Mouse (Mus musculus) heart, adult 9 months (tissue): Measurements from ENCODE around the gene Coa5.
A peak's percentile ranks its signal among the peaks of the same experiment; 100 is the strongest.

ENCODE experiments used
- DNase-seq, 2 experiments: peaks; one replicate each; pipeline ENCODE4 v3.0.0; 2022; ENCODE audit warnings: low spot score in 2 of 2

The Coa5 gene

GRCm38 (mm10) chr1:37429366-37430296 is at the start of gene Coa5, which contains the start of gene Unc50:
TSS of gene Coa5 (minus strand) at chr1:37430103.
TSS of gene Unc50 (plus strand) at chr1:37430139.
- peak; percentile 95 to 96 for DNase-seq

DNA sequence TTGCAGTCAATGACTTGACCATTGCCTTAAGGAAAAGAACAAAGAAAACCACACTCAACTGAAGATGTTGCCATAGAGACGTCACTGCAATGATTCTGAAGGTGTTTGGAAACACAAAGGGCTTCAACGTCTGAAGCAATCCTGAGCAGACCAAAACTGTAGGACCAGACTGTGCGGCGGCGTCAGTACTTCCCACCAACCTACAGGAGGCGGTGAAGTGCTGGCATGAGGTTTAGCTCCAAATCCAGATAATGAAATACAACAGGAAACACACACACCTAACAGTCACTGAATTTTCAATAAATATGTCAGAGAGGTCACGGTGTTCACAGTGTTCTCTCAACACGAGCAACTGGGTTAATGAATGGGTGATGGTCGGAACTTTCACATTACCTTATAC is 49.2 kb upstream of the Coa5 start:
- DNase-seq, result no peak

- DNase-seq, result no peak
These were observed 48.5 kb upstream of the Coa5 start for GRCm38 (mm10) chr1:37478416-37478815.

- DNase-seq, result peak in 1 of 2 experiments; percentile 19
These were observed 48.0 kb upstream of the Coa5 start for GRCm38 (mm10) chr1:37477928-37478327.

- no peak for DNase-seq
These were observed 47.3 kb upstream of the Coa5 start for GRCm38 (mm10) chr1:37477250-37477649.

DNA sequence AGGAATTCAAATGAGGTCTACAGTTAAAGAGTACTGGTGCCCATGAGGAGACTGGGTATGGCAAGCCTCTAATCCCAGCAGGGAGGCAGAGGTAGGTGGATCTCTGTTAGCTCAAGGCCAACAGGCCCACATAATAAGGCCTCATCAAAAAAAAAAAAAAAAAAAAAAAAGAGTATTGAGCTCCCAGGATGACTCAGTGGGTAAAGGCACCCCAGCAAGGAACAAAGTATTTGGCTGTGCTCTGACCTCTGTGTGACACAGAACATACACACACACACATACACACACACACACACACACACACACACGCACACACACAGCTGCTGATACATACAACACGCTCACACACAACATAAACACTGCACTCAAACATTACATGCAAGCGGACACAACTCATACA is 45.4 kb upstream of the Coa5 start:
- no peak for DNase-seq

DNA sequence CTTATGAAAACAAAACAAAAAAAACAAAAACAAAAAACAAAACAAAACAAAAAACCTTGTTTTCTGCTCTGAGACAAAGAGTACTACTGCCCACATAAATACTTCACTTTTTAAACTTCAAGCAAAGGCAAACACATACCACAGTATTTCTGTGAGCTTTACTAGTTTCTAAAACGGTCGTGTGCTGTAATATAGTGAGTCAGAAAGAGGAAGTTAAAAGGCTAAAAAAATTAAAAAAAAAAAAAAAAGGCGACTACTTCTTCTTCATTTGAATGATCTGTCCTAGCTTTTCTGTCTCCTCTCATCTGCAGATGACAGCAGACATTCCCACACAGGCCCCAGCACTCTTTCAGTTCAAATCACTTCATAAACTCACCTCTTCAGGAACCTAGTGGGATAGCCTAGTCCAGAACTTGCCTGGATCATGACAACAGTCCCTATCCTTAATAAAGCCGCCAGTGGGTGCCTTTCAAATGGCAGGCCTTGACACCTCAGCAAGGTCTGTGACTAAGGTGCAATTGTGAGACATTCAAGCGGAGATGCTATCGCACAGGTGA is 44.8 kb upstream of the Coa5 start:
- DNase-seq, result no peak

- peak in 1 of 2 experiments; percentile 19 for DNase-seq
These were observed 44.1 kb upstream of the Coa5 start for GRCm38 (mm10) chr1:37474046-37474445.

GRCm38 (mm10) chr1:37473251-37473650 is 43.3 kb upstream of the Coa5 start:
- no peak for DNase-seq

- no peak for DNase-seq
These were observed 41.6 kb upstream of the Coa5 start for GRCm38 (mm10) chr1:37471179-37472148.

- no peak for DNase-seq
These were observed 39.1 kb upstream of the Coa5 start for GRCm38 (mm10) chr1:37469007-37469406.

- DNase-seq, result no peak
These were observed 37.9 kb upstream of the Coa5 start for GRCm38 (mm10) chr1:37467806-37468205.

DNA sequence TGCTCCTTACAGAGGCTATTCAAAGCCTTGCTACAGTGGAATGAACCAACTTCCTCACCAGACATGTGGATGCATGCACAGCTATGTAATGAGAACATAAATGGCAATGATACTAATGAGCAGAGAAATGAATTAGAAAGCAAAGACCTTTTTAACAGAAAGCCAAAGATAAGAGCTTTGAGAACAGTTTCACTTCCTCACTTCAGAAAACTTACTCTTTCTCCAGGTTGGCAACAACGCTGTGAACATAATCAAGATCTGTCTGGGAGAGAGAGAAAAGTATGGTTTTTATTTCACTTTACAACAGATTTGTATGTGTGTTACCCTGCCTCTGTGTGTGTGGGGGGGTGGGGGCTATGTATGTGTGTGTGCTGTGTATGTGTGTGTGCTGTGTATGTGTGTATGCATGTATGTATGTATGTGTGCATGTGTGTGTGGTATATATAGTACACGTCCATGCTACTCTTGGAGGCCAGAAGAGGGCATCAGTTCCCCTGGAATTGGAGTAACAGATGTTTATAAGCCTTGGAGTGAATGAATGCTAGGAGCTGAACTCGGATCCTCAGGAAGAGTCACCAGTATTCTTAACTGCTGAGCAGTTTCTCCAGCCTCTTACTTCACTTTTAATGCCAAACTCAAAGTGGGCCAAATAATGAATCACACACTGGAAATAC is 36.6 kb upstream of the Coa5 start:
- no peak for DNase-seq

- DNase-seq, result no peak
These were observed 35.1 kb upstream of the Coa5 start for GRCm38 (mm10) chr1:37464878-37465452.

GRCm38 (mm10) chr1:37457546-37457945 is 27.6 kb upstream of the Coa5 start:
- DNase-seq, result no peak

DNA sequence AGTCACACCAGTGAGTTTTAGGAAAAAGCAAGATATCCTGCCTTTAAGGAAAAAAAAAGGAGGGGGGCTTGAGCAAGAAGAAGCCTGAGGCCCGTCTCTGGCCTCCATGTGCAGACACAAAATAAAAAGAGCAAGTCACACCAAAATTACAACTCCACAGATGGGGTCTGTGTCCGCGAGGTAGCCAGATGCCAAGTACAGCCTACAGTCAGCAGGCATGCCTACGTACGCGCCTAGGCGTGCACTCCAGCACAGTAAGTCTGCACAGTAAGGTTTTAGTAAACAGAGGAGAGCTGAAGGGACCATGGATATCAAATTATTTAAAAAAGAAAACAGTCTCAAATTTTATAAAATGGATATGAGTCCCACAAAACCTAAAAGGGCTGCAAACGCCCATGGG is 21.4 kb upstream of the Coa5 start:
- no peak for DNase-seq

- DNase-seq, result peak in 1 of 2 experiments; percentile 29
These were observed 18.6 kb upstream of the Coa5 start for GRCm38 (mm10) chr1:37448361-37449095.

GRCm38 (mm10) chr1:37442848-37443835 is 13.2 kb upstream of the Coa5 start:
- no peak for DNase-seq

DNA sequence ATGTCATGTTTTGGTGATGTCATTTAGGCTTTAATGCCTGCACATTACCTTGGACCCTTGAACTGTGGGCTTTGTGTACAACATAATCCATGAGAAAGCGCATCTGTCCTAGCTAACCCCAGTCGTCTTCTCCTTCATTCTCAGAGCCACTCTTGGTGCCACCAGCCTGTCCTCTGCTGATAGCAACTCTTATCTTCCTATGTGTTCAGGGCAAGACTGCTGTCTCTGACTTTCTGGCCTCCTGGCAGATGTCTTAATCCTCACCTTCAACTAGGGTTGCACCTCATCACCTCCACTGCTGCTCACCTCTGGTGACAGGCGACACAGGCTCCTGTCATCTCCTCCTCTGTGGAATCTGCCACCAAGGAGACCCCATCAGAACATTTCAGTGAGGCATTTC is 6.5 kb upstream of the Coa5 start:
- no peak for DNase-seq
